Mouse (Mus musculus) forelimb bud, embryonic 11.5 days (tissue): ENCODE data around the gene Arhgap29.

Experiments
- DNase-seq: peaks from one replicate; pipeline ENCODE4 v3.0.0-alpha.2; 2012; ENCODE audit warnings: low read depth, low spot score

Arhgap29 gene

GRCm38 (mm10) chr3:122009818-122010217, 57.5 kb downstream of the Arhgap29 start:
- no peak for DNase-seq

GRCm38 (mm10) chr3:122010292-122010691, 58.0 kb downstream of the Arhgap29 start:
- no peak for DNase-seq

DNA sequence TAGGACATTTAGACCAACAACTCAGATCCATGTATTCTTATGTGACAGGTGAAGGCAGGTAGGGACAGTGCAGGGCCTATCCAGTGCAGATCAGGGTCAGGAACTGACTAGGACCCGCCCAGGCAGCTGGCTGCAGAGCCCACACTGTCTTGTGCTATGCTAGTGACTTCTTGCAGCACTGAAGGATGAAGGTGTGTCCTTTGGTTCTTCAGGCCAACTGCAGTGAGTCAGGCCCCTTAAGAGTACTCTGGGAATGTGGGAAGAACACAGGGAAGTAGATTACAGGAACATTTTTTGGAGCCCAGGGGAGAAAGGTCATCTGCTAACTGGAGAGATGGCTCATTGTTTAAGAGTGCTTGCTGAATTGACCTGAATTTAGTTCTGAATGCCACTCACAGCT, 60.1 kb downstream of the Arhgap29 start:
- DNase-seq, result no peak

DNA sequence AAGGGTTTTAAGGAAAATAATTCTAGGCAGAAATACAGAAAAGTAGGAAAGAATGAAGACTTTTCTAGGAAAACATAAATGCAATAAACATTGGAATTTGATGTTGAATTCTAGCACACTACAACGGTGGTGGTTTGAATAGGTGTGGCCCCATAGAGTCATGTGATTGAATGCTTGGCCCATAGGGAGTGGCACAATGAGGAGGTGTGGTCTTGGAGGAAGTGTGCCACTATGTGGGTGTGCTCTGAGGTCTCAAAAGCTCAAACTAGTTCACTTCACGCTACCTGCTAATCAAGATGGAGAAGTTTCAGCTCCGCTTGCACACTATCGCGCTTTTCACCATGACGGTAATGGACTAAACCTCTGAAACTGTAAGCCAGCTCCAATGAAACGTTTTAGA, 66.1 kb downstream of the Arhgap29 start:
- no peak for DNase-seq

DNA sequence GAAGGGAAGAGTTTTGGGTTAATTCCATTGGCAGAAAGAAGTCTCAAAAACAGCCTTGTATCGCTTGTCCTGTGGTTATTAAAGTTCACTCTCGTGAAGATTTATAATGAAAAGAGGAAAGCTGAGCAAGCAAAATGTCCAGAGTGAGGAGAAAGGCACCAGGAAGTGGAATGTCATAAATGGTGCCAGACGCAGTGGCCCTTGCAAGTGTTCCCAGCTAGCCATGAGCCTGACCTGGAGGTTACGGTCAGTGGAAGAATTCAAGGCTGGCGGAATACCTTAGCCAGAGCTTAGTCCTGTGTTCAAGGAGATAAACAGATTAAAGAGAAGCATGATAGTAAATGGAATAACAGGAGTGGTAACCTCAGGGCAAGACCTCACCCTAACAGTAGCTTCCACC, 66.8 kb downstream of the Arhgap29 start:
- DNase-seq, result no peak

GRCm38 (mm10) chr3:122021029-122021652, 68.8 kb downstream of the Arhgap29 start:
- no peak for DNase-seq

- no peak for DNase-seq
Observed at GRCm38 (mm10) chr3:122022355-122022754, 70.0 kb downstream of the Arhgap29 start.

- DNase-seq, result no peak
Observed at GRCm38 (mm10) chr3:122026676-122027075, 74.3 kb downstream of the Arhgap29 start.

- DNase-seq, result no peak
Observed at GRCm38 (mm10) chr3:122027776-122028175, 75.4 kb downstream of the Arhgap29 start.

DNA sequence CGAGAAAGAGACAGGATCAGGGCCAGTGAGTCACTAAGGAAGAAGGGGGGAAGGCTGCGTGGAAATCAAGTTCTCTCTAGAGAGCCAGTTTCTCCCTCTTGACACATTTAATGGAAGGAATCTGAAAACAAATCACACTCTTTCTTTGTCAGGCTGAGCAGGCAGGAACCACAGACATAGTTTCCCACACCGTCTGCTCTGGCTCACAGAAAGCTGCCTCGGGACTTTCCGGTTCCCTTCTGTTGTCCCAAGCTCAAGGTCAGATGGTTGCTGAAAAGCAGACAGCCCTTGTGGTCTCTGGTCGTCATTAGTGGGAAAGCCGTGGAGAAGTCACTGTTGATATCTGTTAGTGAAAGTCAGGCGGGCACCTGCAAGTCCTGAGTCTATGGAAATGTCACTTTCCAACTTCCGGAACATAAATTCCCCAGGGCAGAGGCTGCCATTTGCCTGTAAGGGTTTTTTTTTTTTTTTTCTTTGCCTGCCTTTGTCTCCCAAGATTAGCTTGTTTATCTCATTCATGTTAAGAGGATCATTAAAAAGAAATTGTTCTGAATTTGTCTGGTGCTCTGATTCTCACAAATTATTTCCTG, 81.0 kb downstream of the Arhgap29 start:
- DNase-seq, result no peak

DNA sequence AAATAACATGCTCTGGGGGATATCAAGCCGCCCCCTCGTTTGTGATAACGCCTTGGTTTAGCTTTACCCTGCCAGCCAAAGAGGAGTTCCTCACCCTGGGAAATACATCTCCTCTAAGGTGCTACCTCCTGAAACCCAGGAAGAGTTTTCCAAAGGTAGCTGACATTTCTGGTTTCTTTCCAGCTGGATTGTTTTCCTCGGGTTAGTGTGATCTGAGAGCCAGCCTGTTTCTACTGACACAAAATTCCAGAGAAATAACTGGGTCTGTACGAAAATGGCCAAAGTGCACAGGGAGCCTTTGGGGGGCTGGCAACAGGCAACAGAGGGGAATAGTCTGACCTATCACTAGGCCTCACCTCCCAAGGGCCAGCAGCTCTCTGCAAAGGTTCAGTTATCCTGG, 81.9 kb downstream of the Arhgap29 start:
- no peak for DNase-seq

- DNase-seq, result no peak
Observed at GRCm38 (mm10) chr3:122035092-122035491, 82.8 kb downstream of the Arhgap29 start.

GRCm38 (mm10) chr3:122040522-122040921, 88.2 kb downstream of the Arhgap29 start:
- DNase-seq, result no peak

DNA sequence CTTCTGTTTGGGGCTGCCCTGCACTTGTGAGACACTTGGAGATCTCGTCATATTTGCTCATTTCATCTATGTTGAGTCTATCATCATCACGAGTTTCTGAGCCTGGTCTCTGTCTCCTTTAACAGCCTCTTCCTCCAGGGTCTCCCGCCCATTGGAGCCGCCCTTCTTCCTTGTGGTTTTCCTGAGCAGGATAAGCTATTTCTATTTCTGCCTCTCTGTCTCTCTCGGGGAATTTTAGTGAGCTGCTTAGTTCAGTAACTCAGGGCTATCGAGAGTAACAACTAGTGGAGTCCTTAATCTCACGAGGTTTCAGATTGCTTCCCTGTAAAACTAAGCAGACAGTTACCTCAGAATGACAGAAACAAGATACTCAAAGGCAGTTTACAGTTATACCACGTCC, 90.8 kb downstream of the Arhgap29 start:
- no peak for DNase-seq

GRCm38 (mm10) chr3:122043799-122044547, 91.6 kb downstream of the Arhgap29 start, which contains the start of gene Abca4:
TSS of gene Abca4 (plus strand) at chr3:122044443.
- no peak for DNase-seq

GRCm38 (mm10) chr3:122046187-122046620, 93.9 kb downstream of the Arhgap29 start:
- DNase-seq, result no peak

GRCm38 (mm10) chr3:122047402-122047801, 95.1 kb downstream of the Arhgap29 start:
- DNase-seq, result peak; percentile 68

- DNase-seq, result peak; percentile 80
Observed at GRCm38 (mm10) chr3:122047921-122048861, 95.8 kb downstream of the Arhgap29 start.

GRCm38 (mm10) chr3:122049158-122049557, 96.8 kb downstream of the Arhgap29 start:
- DNase-seq, result no peak

DNA sequence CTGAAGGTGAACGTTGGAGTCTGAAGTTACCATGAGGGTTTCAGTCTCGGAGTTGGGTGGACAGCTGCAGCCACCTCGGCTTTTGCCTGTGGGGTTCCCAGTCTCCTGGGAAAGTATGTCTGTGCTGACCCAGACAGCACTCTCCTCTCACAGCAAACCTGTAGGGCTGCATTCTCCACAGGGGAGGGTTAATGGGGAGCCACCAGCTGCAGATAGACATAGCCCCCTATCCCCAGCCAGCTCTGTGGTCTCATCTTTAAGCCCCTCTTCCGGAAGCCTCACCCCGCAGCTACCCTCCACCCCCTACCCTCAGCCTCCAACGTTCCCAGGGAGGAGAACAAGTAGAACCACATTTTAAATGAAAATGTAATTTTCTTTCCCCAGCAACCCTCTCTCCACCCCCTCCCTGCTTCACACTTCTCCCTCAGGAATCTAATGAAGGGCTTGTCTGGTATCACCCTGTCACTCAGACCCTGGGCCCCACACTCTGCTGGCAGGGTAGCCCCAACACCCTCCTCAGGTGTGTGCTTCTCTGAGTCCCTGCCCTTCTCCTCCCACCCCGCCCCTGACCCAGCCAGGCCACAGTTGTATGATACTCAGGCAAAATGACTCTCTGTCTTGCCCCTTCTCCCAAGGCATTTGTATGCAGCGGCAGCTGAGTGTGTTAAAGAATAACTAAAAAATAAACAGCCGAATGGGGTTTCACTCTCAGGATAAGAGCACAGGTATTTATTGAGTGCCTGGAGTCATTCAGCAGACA, 106.3 kb downstream of the Arhgap29 start:
- no peak for DNase-seq

DNA sequence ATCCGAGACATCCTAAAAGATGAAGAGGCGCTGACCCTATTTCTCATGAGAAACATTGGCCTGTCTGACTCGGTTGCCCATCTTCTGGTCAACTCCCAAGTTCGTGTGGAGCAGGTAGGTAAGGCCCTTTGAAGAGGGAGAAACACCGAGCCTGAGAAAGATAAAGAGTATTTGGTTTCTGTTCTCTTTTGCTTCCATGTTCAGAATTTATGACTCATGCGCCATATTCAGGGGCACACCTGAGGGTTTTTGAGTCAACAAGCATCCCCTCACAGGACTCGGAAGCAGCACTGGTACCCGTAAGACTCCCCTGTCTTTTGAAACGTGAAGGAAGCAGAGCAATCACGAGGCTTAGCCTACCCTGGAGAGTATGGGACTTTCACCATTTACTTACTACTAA, 110.2 kb downstream of the Arhgap29 start:
- DNase-seq, result no peak
